Mouse (Mus musculus) adrenal gland, adult 2 months (tissue): ENCODE data around the gene 9430015G10Rik. TPM values are rescaled to one million over a fixed set of nuclear protein-coding genes. Genes with fewer than 3 reads are reported as not detected.

Experiments
- DNase-seq: peaks from one replicate; pipeline ENCODE4 v3.0.0; 2021
- polyA plus RNA-seq: library from polyadenylated mRNA; depleted of rRNA; stranded (reverse); fragments of >200 nt; gene quantifications from 2 replicates; pipeline ENCODE4 v1.2.3, GENCODE M21; 2012; rRNA removed
- total RNA-seq, 2 experiments: library from RNA; stranded (reverse); gene quantifications; 2 replicates each; pipeline ENCODE4 v1.2.3; 2021

9430015G10Rik gene
- total and polyA plus RNA-seq, 3 experiments: 5.7 to 15.6 (median 9.6) TPM

DNA sequence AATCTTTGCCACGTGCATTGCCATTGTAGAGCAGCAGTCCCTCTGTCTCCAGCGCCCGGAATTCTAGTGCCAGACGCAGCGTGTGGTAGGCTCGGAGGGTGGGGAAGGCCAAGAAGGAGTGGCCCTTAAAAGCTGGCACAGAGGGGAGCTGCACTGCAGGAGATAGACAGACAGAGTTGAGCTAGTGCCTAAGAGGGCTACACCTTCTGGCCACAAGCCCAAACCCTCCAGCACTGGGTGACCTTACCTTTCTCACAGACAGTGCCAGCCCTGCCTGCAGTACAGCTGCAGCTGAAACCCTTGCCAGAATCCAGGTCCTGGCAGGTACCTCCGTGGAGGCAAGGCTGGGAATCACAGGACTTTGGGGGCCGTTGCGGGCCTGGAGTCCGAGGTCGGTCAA is 62.0 kb downstream of the 9430015G10Rik start:
- no peak for DNase-seq

Other genes starting within 250 kb of the 9430015G10Rik start
- under 1 TPM; 0.32 to 0.35 TPM for gene Tas1r3, start 246.6 kb upstream of the 9430015G10Rik start, total RNA-seq
- gene Tas1r3, start 246.6 kb upstream of the 9430015G10Rik start, polyA plus RNA-seq: 0.56 and 0.62 TPM in 2 replicates
- 10 to 100 TPM; 18.7 to 21.1 TPM for gene Cptp, start 240.5 kb upstream of the 9430015G10Rik start, total RNA-seq
- 29.4 and 37.1 TPM in 2 replicates for gene Cptp, start 240.5 kb upstream of the 9430015G10Rik start, polyA plus RNA-seq
- 10 to 100 TPM; 27.5 to 32.0 TPM for gene Ints11, start 240.4 kb upstream of the 9430015G10Rik start, total RNA-seq
- 24.5 and 30.8 TPM in 2 replicates for gene Ints11, start 240.4 kb upstream of the 9430015G10Rik start, polyA plus RNA-seq
- gene Pusl1, start 218.2 kb upstream of the 9430015G10Rik start, total RNA-seq: 10 to 100 TPM; 21.8 to 28.4 TPM
- 118 and 119 TPM in 2 replicates for gene Pusl1, start 218.2 kb upstream of the 9430015G10Rik start, polyA plus RNA-seq
- gene Acap3, start 218.2 kb upstream of the 9430015G10Rik start, total RNA-seq: 10 to 100 TPM; 14.4 to 20.9 TPM
- gene Acap3, start 218.2 kb upstream of the 9430015G10Rik start, polyA plus RNA-seq: 29.0 and 29.3 TPM in 2 replicates
- gene Ube2j2, start 166.2 kb upstream of the 9430015G10Rik start, total RNA-seq: 10 to 100 TPM; 64.1 to 94.4 TPM
- 93.2 and 95.5 TPM in 2 replicates for gene Ube2j2, start 166.2 kb upstream of the 9430015G10Rik start, polyA plus RNA-seq
- 10 to 100 TPM; 66.8 to 70.1 TPM for gene C1qtnf12, start 147.7 kb upstream of the 9430015G10Rik start, total RNA-seq
- gene C1qtnf12, start 147.7 kb upstream of the 9430015G10Rik start, polyA plus RNA-seq: 100 and 128 TPM in 2 replicates
- 1 to 10 TPM; 5.1 to 8.5 TPM for gene B3galt6, start 117.3 kb upstream of the 9430015G10Rik start, total RNA-seq
- gene B3galt6, start 117.3 kb upstream of the 9430015G10Rik start, polyA plus RNA-seq: 14.7 and 18.3 TPM in 2 replicates
- 100 to 1,000 TPM; 260 to 282 TPM for gene Sdf4, start 117.1 kb upstream of the 9430015G10Rik start, total RNA-seq
- gene Sdf4, start 117.1 kb upstream of the 9430015G10Rik start, polyA plus RNA-seq: 47.5 and 50.7 TPM in 2 replicates
- 1 to 10 TPM in 1 of 2 experiments, under 1 TPM in 1; 0.61 to 1.2 TPM for gene Tnfrsf4, start 96.1 kb upstream of the 9430015G10Rik start, total RNA-seq
- gene Tnfrsf4, start 96.1 kb upstream of the 9430015G10Rik start, polyA plus RNA-seq: 4.4 and 5.0 TPM in 2 replicates
- under 1 TPM in 1 of 2 experiments, not detected in 1; 0.38 TPM for gene Tnfrsf18, start 83.8 kb upstream of the 9430015G10Rik start, total RNA-seq
- gene Tnfrsf18, start 83.8 kb upstream of the 9430015G10Rik start, polyA plus RNA-seq: 0.30 and 0.61 TPM in 2 replicates
- gene Ttll10, start 50.6 kb upstream of the 9430015G10Rik start, total RNA-seq: under 1 TPM in 1 of 2 experiments, not detected in 1; 0.21 TPM
- 0.13 and 0.19 TPM in 2 replicates for gene Ttll10, start 50.6 kb upstream of the 9430015G10Rik start, polyA plus RNA-seq
- gene Rnf223, start 20.5 kb downstream of the 9430015G10Rik start, total RNA-seq: under 1 TPM; 0.17 TPM
- 0.34 and 0.46 TPM in 2 replicates for gene Rnf223, start 20.5 kb downstream of the 9430015G10Rik start, polyA plus RNA-seq
- gene Agrn, start 87.5 kb downstream of the 9430015G10Rik start, total RNA-seq: 10 to 100 TPM; 23.2 to 34.1 TPM
- 39.3 and 46.4 TPM in 2 replicates for gene Agrn, start 87.5 kb downstream of the 9430015G10Rik start, polyA plus RNA-seq
- 1 to 10 TPM; 4.3 to 5.4 TPM for gene Isg15, start 90.8 kb downstream of the 9430015G10Rik start, total RNA-seq
- gene Isg15, start 90.8 kb downstream of the 9430015G10Rik start, polyA plus RNA-seq: 9.1 and 12.1 TPM in 2 replicates
- 1 to 10 TPM; 2.7 to 7.2 TPM for gene AW011738, start 93.3 kb downstream of the 9430015G10Rik start, total RNA-seq
- 1.7 and 2.6 TPM in 2 replicates for gene AW011738, start 93.3 kb downstream of the 9430015G10Rik start, polyA plus RNA-seq
- gene Perm1, start 105.9 kb downstream of the 9430015G10Rik start, total RNA-seq: 10 to 100 TPM in 1 of 2 experiments, 1 to 10 TPM in 1; 3.9 to 10.2 TPM
- 2.4 and 2.6 TPM in 2 replicates for gene Perm1, start 105.9 kb downstream of the 9430015G10Rik start, polyA plus RNA-seq
- gene Plekhn1, start 124.9 kb downstream of the 9430015G10Rik start, total RNA-seq: 10 to 100 TPM; 18.7 to 23.9 TPM
- 62.2 and 69.6 TPM in 2 replicates for gene Plekhn1, start 124.9 kb downstream of the 9430015G10Rik start, polyA plus RNA-seq
- gene Noc2l, start 126.0 kb downstream of the 9430015G10Rik start, total RNA-seq: 10 to 100 TPM; 42.6 to 47.2 TPM
- gene Noc2l, start 126.0 kb downstream of the 9430015G10Rik start, polyA plus RNA-seq: 46.6 and 60.3 TPM in 2 replicates
- gene Samd11, start 145.7 kb downstream of the 9430015G10Rik start, total RNA-seq: 1 to 10 TPM; 1.7 to 2.2 TPM
- 2.2 and 2.9 TPM in 2 replicates for gene Samd11, start 145.7 kb downstream of the 9430015G10Rik start, polyA plus RNA-seq
- not detected for gene Vmn2r-ps159, start 221.1 kb downstream of the 9430015G10Rik start, total RNA-seq
- gene Vmn2r-ps159, start 221.1 kb downstream of the 9430015G10Rik start, polyA plus RNA-seq: not detected in 2 replicates